In genomic region chr7:130174525-130174924, GRCm38 (mm10) we compare ENCODE assay signal across 9 mouse cellular contexts.
DNase-seq lines count a peak whose midpoint lies in the region; ATAC-seq and TF ChIP-seq lines count a peak whose summit lies in the region.
"Had no signal": no experiment of that assay in that cellular context is flagged by ENCODE, and none has a peak within 500 bp of the region (broad histone marks: within the 10 kb centered on the region; RNA-seq: fewer than 3 reads in every experiment).

No protein-coding gene starts in this region.

- TF ChIP-seq POLR2A in olfactory bulb, adult 2 months (IDR thresholded peaks at IDR 0.05; ENCODE audit: insufficient read depth, low read depth, low read length), result no peak

- WGBS in kidney, embryonic 14.5 days, result 58% methylated on average over 7 of the region's 7 CpGs
- WGBS in embryonic facial prominence, embryonic 13.5 days, result 29% methylated on average over 7 of the region's 7 CpGs
- WGBS in olfactory bulb, adult 2 months, result 38% methylated on average over 7 of the region's 7 CpGs

- no peak overlapping the region for H3K4me2 ChIP-seq in kidney, embryonic 14.5 days (replicated peaks; ENCODE audit: low read depth, low read length)
- no peak overlapping the region for H3K4me2 ChIP-seq in embryonic facial prominence, embryonic 13.5 days

- no peak overlapping the region for H3K4me3 ChIP-seq in kidney, embryonic 14.5 days (ENCODE audit: low read length)
- H3K4me3 ChIP-seq in embryonic facial prominence, embryonic 13.5 days, result no peak overlapping the region
- no peak overlapping the region for H3K4me3 ChIP-seq in olfactory bulb, adult 2 months (ENCODE audit: insufficient read depth, low read depth, low read length)

- peak overlapping the region; percentile 6; the same call in 1 of the 2 replicates for H3K27ac ChIP-seq in kidney, embryonic 14.5 days (ENCODE audit: low read depth, low read length)
- H3K27ac ChIP-seq in embryonic facial prominence, embryonic 13.5 days, result peak overlapping the region; percentile 79
- H3K27ac ChIP-seq in olfactory bulb, adult 2 months (ENCODE audit: insufficient read depth, low read depth, low read length), result 0 out of 2 replicates have a peak overlapping the region, but pooled peaks have one; percentile 12
- H3K27ac ChIP-seq: macrophage had no signal

- no peaks in the 10 kb centered on the region for H3K27me3 ChIP-seq in kidney, embryonic 14.5 days (ENCODE audit: control insufficient read depth, insufficient read depth, low read length)
- H3K27me3 ChIP-seq in embryonic facial prominence, embryonic 13.5 days, result no peaks in the 10 kb centered on the region

- H3K4me1 ChIP-seq in kidney, embryonic 14.5 days (ENCODE audit: control insufficient read depth, insufficient read depth, low read length), result peaks cover 8% of the 10 kb centered on the region
- peaks cover 28% of the 10 kb centered on the region for H3K4me1 ChIP-seq in embryonic facial prominence, embryonic 13.5 days
- H3K4me1 ChIP-seq in olfactory bulb, adult 2 months (ENCODE audit: control insufficient read depth, insufficient read depth, low read length), result peaks cover 8% of the 10 kb centered on the region

- ATAC-seq in kidney, embryonic 14.5 days (ENCODE audit: low FRiP score, low TSS enrichment), result no peak
- ATAC-seq in embryonic facial prominence, embryonic 13.5 days (ENCODE audit: insufficient number of reproducible peaks, insufficient read depth, low FRiP score, low TSS enrichment, low read depth), result no peak
- ATAC-seq in activated CD4-positive, CD25-positive, alpha-beta regulatory T cell, adult 4 months, result no peak
- no peak for ATAC-seq in erythroid progenitor cell, adult 5-6 weeks (replicated peaks; ENCODE audit: low FRiP score, poor library complexity, severe bottlenecking)

- DNase-seq in kidney, adult 8-10 months, result no peak
- DNase-seq in heart, postnatal 4 days, result peak; percentile 64
- DNase-seq in layer of hippocampus, adult 11-12 months (ENCODE audit: low spot score), result no peak

- H3K36me3 ChIP-seq in kidney, embryonic 14.5 days (ENCODE audit: control insufficient read depth, insufficient read depth, low read length), result peaks cover 85% of the 10 kb centered on the region
- peaks cover 94% of the 10 kb centered on the region for H3K36me3 ChIP-seq in embryonic facial prominence, embryonic 13.5 days

- no peaks in the 10 kb centered on the region for H3K9me3 ChIP-seq in kidney, embryonic 14.5 days (ENCODE audit: control insufficient read depth, low read length)
- no peaks in the 10 kb centered on the region for H3K9me3 ChIP-seq in embryonic facial prominence, embryonic 13.5 days

- H3K9ac ChIP-seq in kidney, embryonic 14.5 days (ENCODE audit: low read depth, low read length), result no peak overlapping the region
- H3K9ac ChIP-seq in embryonic facial prominence, embryonic 13.5 days, result 0 out of 2 replicates have a peak overlapping the region, but pooled peaks have one; percentile 16

- no peak for TF ChIP-seq CTCF in olfactory bulb, adult 2 months (IDR thresholded peaks at IDR 0.05; ENCODE audit: insufficient read depth, low read depth, low read length)

Comparison
In these comparisons a context has a peak if more than half of its experiments do, and no peak if none do; other contexts are left out.
1. H3K27ac ChIP-seq: peak in every context shown above with its lines; median percentile 79 in embryonic facial prominence, embryonic 13.5 days; 12 in olfactory bulb, adult 2 months; 6 in kidney, embryonic 14.5 days.